Comparison of ENCODE assay signal across 8 mouse cellular contexts in the genomic region with DNA sequence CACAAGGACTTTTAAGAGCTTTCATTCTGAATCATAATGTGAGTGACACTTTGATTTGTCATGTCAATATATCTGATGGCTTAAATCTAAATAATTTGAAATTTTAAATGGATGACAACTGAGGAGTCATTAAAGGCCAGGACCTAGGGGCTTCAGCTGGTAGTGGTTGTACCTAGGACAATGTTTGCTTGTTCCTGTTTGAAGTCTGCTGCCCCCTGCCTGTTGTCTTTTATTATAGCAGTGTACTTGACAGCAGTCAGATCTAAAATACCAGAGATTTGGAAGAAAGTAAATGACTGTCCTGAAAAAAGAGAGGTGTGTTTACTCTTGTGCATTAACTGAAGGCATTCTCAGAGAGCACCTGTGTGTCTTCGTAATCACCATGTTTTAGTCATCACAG.
DNase-seq lines count a peak whose midpoint lies in the region; ATAC-seq and TF ChIP-seq lines count a peak whose summit lies in the region.

No protein-coding gene starts in this region.

- H3K4me2 ChIP-seq in forebrain, embryonic 16.5 days (ENCODE audit: low read length): no peak overlapping the region
- H3K4me2 ChIP-seq in lung, embryonic 14.5 days: no peak overlapping the region

- no peaks in the 10 kb centered on the region for H3K27me3 ChIP-seq in forebrain, embryonic 10.5 days (ENCODE audit: poor library complexity, severe bottlenecking)
- no peaks in the 10 kb centered on the region for H3K27me3 ChIP-seq in forebrain, embryonic 16.5 days (replicated peaks; ENCODE audit: control insufficient read depth, insufficient read depth, low read length)
- no peaks in the 10 kb centered on the region for H3K27me3 ChIP-seq in lung, embryonic 14.5 days (ENCODE audit: insufficient read depth, low read length)

- DNase-seq in forebrain, embryonic 10.5 days (ENCODE audit: extremely low spot score, low spot score): peak; percentile 34
- DNase-seq in lung, embryonic 14.5 days: peak; percentile 68
- DNase-seq in lung, adult 2 months: no peak
- peak; percentile 70 for DNase-seq in embryo, embryonic 10.5 days (ENCODE audit: low spot score)
- peak; percentile 5 for DNase-seq in layer of hippocampus, adult 9-11 months
- peak; percentile 31 for DNase-seq in telencephalon, adult 2 months (ENCODE audit: low read depth, low spot score)

- H3K4me1 ChIP-seq in forebrain, embryonic 10.5 days: peaks cover 10% of the 10 kb centered on the region
- no peaks in the 10 kb centered on the region for H3K4me1 ChIP-seq in forebrain, embryonic 16.5 days (replicated peaks; ENCODE audit: control insufficient read depth, insufficient read depth, low read length)
- H3K4me1 ChIP-seq in lung, embryonic 14.5 days (ENCODE audit: insufficient read depth): no peaks in the 10 kb centered on the region
- H3K4me1 ChIP-seq in lung, adult 2 months (ENCODE audit: control insufficient read depth, insufficient read depth, low read length): no peaks in the 10 kb centered on the region

- no peak overlapping the region for H3K4me3 ChIP-seq in forebrain, embryonic 10.5 days
- no peak overlapping the region for H3K4me3 ChIP-seq in forebrain, embryonic 16.5 days (replicated peaks; ENCODE audit: low read length)
- no peak overlapping the region for H3K4me3 ChIP-seq in lung, embryonic 14.5 days (ENCODE audit: low read depth, low read length)
- no peak overlapping the region for H3K4me3 ChIP-seq in lung, adult 2 months (replicated peaks; ENCODE audit: extremely low read depth, low read depth, low read length)

- no peak overlapping the region for H3K9ac ChIP-seq in forebrain, embryonic 16.5 days (replicated peaks; ENCODE audit: low read depth, low read length)
- no peak overlapping the region for H3K9ac ChIP-seq in lung, embryonic 14.5 days

- TF ChIP-seq POLR2A in lung, adult 2 months (IDR thresholded peaks at IDR 0.05; ENCODE audit: borderline replicate concordance, extremely low read depth, low read depth, low read length): no peak

- TF ChIP-seq CTCF in lung, embryonic 14.5 days (IDR thresholded peaks at IDR 0.05; ENCODE audit: low read depth): peak; percentile 62
- TF ChIP-seq CTCF in lung, adult 2 months (IDR thresholded peaks at IDR 0.05; ENCODE audit: insufficient read depth, low read length): no peak

- WGBS in forebrain, embryonic 10.5 days: 94% methylated on average over 1 of the region's 1 CpGs
- 85% methylated on average over 1 of the region's 1 CpGs for WGBS in forebrain, embryonic 16.5 days
- WGBS in lung, embryonic 14.5 days: 78% methylated on average over 1 of the region's 1 CpGs
- WGBS in lung, adult 2 months: 88% methylated on average over 1 of the region's 1 CpGs

- no peak for ATAC-seq in forebrain, embryonic 16.5 days
- ATAC-seq in lung, embryonic 14.5 days (ENCODE audit: insufficient read depth): no peak
- no peak for ATAC-seq in erythroid progenitor cell, adult 5-6 weeks (replicated peaks; ENCODE audit: low FRiP score, poor library complexity, severe bottlenecking)

- no peak overlapping the region for H3K27ac ChIP-seq in forebrain, embryonic 10.5 days
- no peak overlapping the region for H3K27ac ChIP-seq in forebrain, embryonic 16.5 days (ENCODE audit: low read length)
- no peak overlapping the region for H3K27ac ChIP-seq in lung, embryonic 14.5 days (ENCODE audit: low read depth)

- no peaks in the 10 kb centered on the region for H3K9me3 ChIP-seq in forebrain, embryonic 10.5 days
- no peaks in the 10 kb centered on the region for H3K9me3 ChIP-seq in forebrain, embryonic 16.5 days (ENCODE audit: control insufficient read depth, low read length)
- H3K9me3 ChIP-seq in lung, embryonic 14.5 days (ENCODE audit: low read depth, low read length): no peaks in the 10 kb centered on the region

- no peaks in the 10 kb centered on the region for H3K36me3 ChIP-seq in forebrain, embryonic 10.5 days (replicated peaks)
- H3K36me3 ChIP-seq in forebrain, embryonic 16.5 days (ENCODE audit: control insufficient read depth, insufficient read depth): no peaks in the 10 kb centered on the region
- no peaks in the 10 kb centered on the region for H3K36me3 ChIP-seq in lung, embryonic 14.5 days (ENCODE audit: insufficient read depth)
